Mouse (Mus musculus) lung, embryonic 15.5 days (tissue): ENCODE measurements at regions not wholly inside any gene's neighbourhood (a gene's known extent, or its start where the extent isn't known, plus 50 kb on each side); places are given as distances from the start of the nearest gene placed in this dataset.

Experiments used
- ATAC-seq: fragments of 200-750 bp; cut with Nextera tagmentation; 2 replicates; pipeline ENCODE4 v1.8.0; 2017; ENCODE audit warnings: moderate number of reproducible peaks, borderline replicate concordance; ENCODE audit not compliant: low FRiP score, low TSS enrichment; ENCODE audit errors: extremely low read depth
- H3K27ac ChIP-seq: fragments of 300-500 bp; sonication (generic); 2 replicates; pipeline ENCODE4 v1.5.1; 2015; ENCODE audit warnings: moderate library complexity, mild to moderate bottlenecking, inconsistent platforms
- H3K27me3 ChIP-seq: fragments of 300-500 bp; sonication (generic); 2 replicates; pipeline ENCODE4 v1.6.1; 2015; ENCODE audit warnings: inconsistent platforms
- H3K36me3 ChIP-seq: fragments of 300-500 bp; sonication (generic); 2 replicates; pipeline ENCODE4 v1.6.1; 2015; ENCODE audit warnings: inconsistent platforms
- H3K4me1 ChIP-seq: fragments of 300-500 bp; sonication (generic); 2 replicates; pipeline ENCODE4 v1.6.1; 2015; ENCODE audit warnings: inconsistent platforms
- H3K4me2 ChIP-seq: fragments of 300-500 bp; sonication (generic); 2 replicates; pipeline ENCODE4 v1.6.1; 2015; ENCODE audit warnings: inconsistent platforms, mild to moderate bottlenecking, moderate library complexity
- H3K4me3 ChIP-seq: fragments of 300-500 bp; sonication (generic); 2 replicates; pipeline ENCODE4 v1.5.1; 2015; ENCODE audit warnings: mild to moderate bottlenecking, inconsistent platforms
- H3K9ac ChIP-seq: fragments of 300-500 bp; sonication (generic); 2 replicates; pipeline ENCODE4 v1.6.1; 2015; ENCODE audit warnings: inconsistent platforms
- H3K9me3 ChIP-seq: fragments of 300-500 bp; sonication (generic); 2 replicates; pipeline ENCODE4 v1.6.1; 2016; ENCODE audit warnings: inconsistent platforms
- WGBS: fragments of 180-500 bp; shearing (Covaris S2); methylation state at CpG from one replicate; pipeline ENCODE4 v1.1.7; 2015; 5-methylcytosine and 5-hydroxymethylcytosine counted together

GRCm38 (mm10) chr7:83482254-83482653 is 102.5 kb upstream of the Tmc3 start:
- peaks cover 15% of the 10 kb centered on the region for H3K4me1 ChIP-seq
- H3K4me3 ChIP-seq, result no peak overlapping the region
- no peak overlapping the region for H3K27ac ChIP-seq
- no peaks in the 10 kb centered on the region for H3K9me3 ChIP-seq
- no peak for ATAC-seq
- H3K4me2 ChIP-seq, result no peak overlapping the region
- H3K36me3 ChIP-seq, result no peaks in the 10 kb centered on the region
- WGBS, result 62% methylated on average over 3 of the region's 3 CpGs
- no peaks in the 10 kb centered on the region for H3K27me3 ChIP-seq
- no peak overlapping the region for H3K9ac ChIP-seq

GRCm38 (mm10) chr7:83482671-83483304 is 101.9 kb upstream of the Tmc3 start:
- Histone ChIP-seq H3K27me3 (no peaks in the 10 kb centered on the region), H3K4me2 (no peak overlapping the region), H3K36me3 (no peaks in the 10 kb centered on the region), H3K27ac (no peak overlapping the region), H3K9ac (no peak overlapping the region), H3K4me3 (no peak overlapping the region), H3K9me3 (no peaks in the 10 kb centered on the region), H3K4me1 (peaks cover 10% of the 10 kb centered on the region)
- 47% methylated on average over 7 of the region's 7 CpGs for WGBS
- ATAC-seq, result no peak

DNA sequence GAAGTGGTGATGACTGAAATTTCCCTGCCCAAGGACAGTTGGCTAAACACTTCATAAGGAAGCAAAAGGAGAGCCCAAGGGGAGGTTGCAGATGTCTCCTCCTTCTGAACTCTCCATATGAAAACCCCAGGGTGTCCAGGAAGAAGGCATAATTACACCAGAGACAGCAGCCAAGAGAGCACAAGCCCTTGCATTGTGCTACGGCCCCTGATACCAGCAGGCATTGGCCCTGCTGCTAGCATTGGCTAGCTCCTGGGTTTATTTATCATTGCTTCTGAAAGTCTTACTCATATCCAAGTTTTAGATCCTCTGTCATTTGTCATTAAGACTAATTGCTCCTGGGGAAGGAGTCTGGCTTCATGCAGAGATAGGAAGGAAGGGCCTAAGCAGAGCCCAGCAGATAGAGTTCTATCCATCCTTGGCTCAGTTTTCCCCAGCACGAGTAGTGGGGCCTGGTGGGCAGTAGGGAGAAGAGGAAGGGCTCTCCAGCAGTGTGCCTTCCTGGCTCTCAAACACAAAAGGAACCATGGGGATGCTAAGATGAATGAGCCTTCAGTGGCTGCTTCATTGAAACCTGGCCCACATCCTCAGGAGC is 98.5 kb upstream of the Tmc3 start:
- no peaks in the 10 kb centered on the region for H3K9me3 ChIP-seq
- no peaks in the 10 kb centered on the region for H3K36me3 ChIP-seq
- no peaks in the 10 kb centered on the region for H3K27me3 ChIP-seq
- no peak overlapping the region for H3K4me2 ChIP-seq
- 46% methylated on average over 2 of the region's 2 CpGs for WGBS
- no peak for ATAC-seq
- no peak overlapping the region for H3K27ac ChIP-seq
- no peak overlapping the region for H3K4me3 ChIP-seq
- H3K9ac ChIP-seq, result no peak overlapping the region
- H3K4me1 ChIP-seq, result 0 out of 2 replicates have a peak, but pooled peaks cover 6% of the 10 kb centered on the region

DNA sequence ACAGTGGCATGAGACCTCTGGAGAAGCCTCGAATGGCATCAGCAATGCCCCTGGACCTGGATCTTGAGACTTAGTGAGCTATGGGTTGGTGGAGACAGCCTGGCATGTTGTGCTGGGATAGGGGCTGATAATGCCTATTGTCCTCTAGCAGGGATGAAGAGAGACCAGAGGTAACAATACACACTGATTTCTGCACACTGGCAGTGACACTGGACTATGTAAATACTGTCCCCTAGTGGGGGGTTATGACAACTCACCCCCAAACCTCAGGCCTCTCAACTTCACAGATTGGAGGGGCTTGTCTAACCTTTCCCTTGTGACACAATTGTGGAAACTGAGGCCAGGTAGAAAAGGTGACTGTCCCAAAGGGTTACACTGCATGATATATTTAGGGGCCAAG is 94.9 kb upstream of the Tmc3 start:
- no peaks in the 10 kb centered on the region for H3K4me1 ChIP-seq
- H3K4me2 ChIP-seq, result no peak overlapping the region
- no peak overlapping the region for H3K9ac ChIP-seq
- WGBS, result 70% methylated on average over 1 of the region's 1 CpGs
- no peaks in the 10 kb centered on the region for H3K36me3 ChIP-seq
- no peak overlapping the region for H3K27ac ChIP-seq
- no peaks in the 10 kb centered on the region for H3K9me3 ChIP-seq
- no peaks in the 10 kb centered on the region for H3K27me3 ChIP-seq
- no peak overlapping the region for H3K4me3 ChIP-seq
- ATAC-seq, result peak; percentile 46; the same call in 1 of the 2 replicates

GRCm38 (mm10) chr7:83504996-83505645 is 79.6 kb upstream of the Tmc3 start:
- H3K27me3 ChIP-seq, result no peaks in the 10 kb centered on the region
- H3K4me2 ChIP-seq, result no peak overlapping the region
- no peak overlapping the region for H3K27ac ChIP-seq
- H3K4me1 ChIP-seq, result no peaks in the 10 kb centered on the region
- no peak overlapping the region for H3K9ac ChIP-seq
- no peaks in the 10 kb centered on the region for H3K9me3 ChIP-seq
- WGBS, result 69% methylated on average over 2 of the region's 2 CpGs
- no peak for ATAC-seq
- H3K36me3 ChIP-seq, result no peaks in the 10 kb centered on the region
- no peak overlapping the region for H3K4me3 ChIP-seq

DNA sequence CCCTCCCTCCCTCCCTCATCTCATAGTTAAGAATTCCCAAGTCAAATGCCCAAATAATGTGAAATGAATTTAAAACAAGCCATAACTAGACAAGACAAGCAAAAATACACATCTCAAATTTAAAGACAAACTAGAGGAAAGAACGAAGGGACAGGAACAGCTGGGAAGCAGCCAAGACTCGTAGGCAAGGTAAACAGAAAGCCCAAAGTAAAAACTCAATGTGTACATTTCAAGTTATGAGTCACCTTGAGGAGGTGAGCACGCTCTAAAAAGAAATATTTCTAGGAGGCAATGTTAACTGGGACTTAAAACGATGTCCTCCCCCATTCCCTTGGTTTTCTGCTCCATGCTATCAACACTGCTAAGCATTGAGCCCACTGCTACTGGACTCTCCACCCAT is 68.4 kb upstream of the Tmc3 start:
- Histone ChIP-seq H3K4me3 (no peak overlapping the region), H3K36me3 (no peaks in the 10 kb centered on the region), H3K9ac (no peak overlapping the region), H3K27ac (0 out of 2 replicates have a peak overlapping the region, but pooled peaks have one; percentile 38), H3K4me1 (no peaks in the 10 kb centered on the region), H3K9me3 (no peaks in the 10 kb centered on the region), H3K4me2 (no peak overlapping the region), H3K27me3 (no peaks in the 10 kb centered on the region)
- ATAC-seq, result no peak
- WGBS, result 34% methylated on average over 4 of the region's 4 CpGs

DNA sequence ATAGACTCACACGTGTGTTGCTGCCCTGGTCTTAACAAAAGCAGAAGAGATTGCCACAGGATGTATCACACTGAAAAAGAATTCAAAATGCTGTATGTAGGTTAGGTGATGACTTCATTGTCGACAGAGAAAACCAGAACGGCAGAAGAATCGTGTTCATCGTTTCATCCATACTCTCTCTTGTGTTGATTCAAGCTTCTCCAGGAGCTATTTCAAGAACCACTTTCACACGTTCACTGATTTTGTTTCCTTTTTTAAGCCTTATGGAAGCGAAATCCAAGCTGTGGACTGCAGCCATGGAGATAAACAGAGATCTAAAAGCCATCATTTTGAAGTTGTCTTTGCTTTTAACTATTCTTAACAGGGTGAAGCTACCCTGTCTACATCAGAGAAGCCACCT is 63.2 kb upstream of the Tmc3 start:
- Histone ChIP-seq H3K27me3 (no peaks in the 10 kb centered on the region), H3K9ac (no peak overlapping the region), H3K4me3 (no peak overlapping the region), H3K27ac (no peak overlapping the region), H3K4me1 (no peaks in the 10 kb centered on the region), H3K4me2 (no peak overlapping the region), H3K9me3 (no peaks in the 10 kb centered on the region), H3K36me3 (no peaks in the 10 kb centered on the region)
- WGBS, result 75% methylated on average over 7 of the region's 7 CpGs
- no peak for ATAC-seq
